16 mouse cellular contexts compared by ENCODE assay signal in genomic region chr3:59234878-59235277, GRCm38 (mm10). TPM values are rescaled to one million over a fixed set of nuclear protein-coding genes. Genes with fewer than 3 reads are reported as not detected.
DNase-seq lines count a peak whose midpoint lies in the region; ATAC-seq and TF ChIP-seq lines count a peak whose summit lies in the region.
"Had no signal": no experiment of that assay in that cellular context is flagged by ENCODE, and none has a peak within 500 bp of the region (broad histone marks: within the 10 kb centered on the region; RNA-seq: fewer than 3 reads in every experiment).

No protein-coding gene starts in this region.

- no peak overlapping the region for H3K4me2 ChIP-seq in lung, postnatal 0 days (replicated peaks; ENCODE audit: low read depth, low read length)
- H3K4me2 ChIP-seq in midbrain, embryonic 13.5 days (replicated peaks): no peak overlapping the region
- H3K4me2 ChIP-seq: heart, embryonic 15.5 days; kidney, embryonic 15.5 days; neural tube, embryonic 15.5 days had no signal

- no peaks in the 10 kb centered on the region for H3K36me3 ChIP-seq in lung, postnatal 0 days (ENCODE audit: insufficient read depth, low read length)
- H3K36me3 ChIP-seq in midbrain, embryonic 13.5 days: no peaks in the 10 kb centered on the region
- H3K36me3 ChIP-seq: heart, embryonic 15.5 days; kidney, embryonic 15.5 days had no signal

- H3K9me3 ChIP-seq in lung, postnatal 0 days (ENCODE audit: low read length): no peaks in the 10 kb centered on the region
- no peaks in the 10 kb centered on the region for H3K9me3 ChIP-seq in midbrain, embryonic 13.5 days
- H3K9me3 ChIP-seq: heart, embryonic 15.5 days; kidney, embryonic 15.5 days; neural tube, embryonic 15.5 days had no signal

- H3K27ac ChIP-seq in lung, postnatal 0 days (ENCODE audit: low read length): no peak overlapping the region
- no peak overlapping the region for H3K27ac ChIP-seq in midbrain, embryonic 13.5 days
- H3K27ac ChIP-seq: heart, embryonic 15.5 days; kidney, embryonic 15.5 days; liver, embryonic 14.5 days; neural tube, embryonic 15.5 days had no signal

- no peak overlapping the region for H3K9ac ChIP-seq in lung, postnatal 0 days (replicated peaks; ENCODE audit: low read depth)
- H3K9ac ChIP-seq in midbrain, embryonic 13.5 days (replicated peaks): no peak overlapping the region
- H3K9ac ChIP-seq: heart, embryonic 15.5 days; kidney, embryonic 15.5 days; liver, embryonic 14.5 days; neural tube, embryonic 15.5 days had no signal

- DNase-seq in lung, postnatal 0 days (ENCODE audit: low spot score): peak; percentile 6
- DNase-seq in lung, postnatal 14 days: no peak
- DNase-seq in induced T-regulatory cell, adult 2 months (ENCODE audit: low read depth): peak; percentile 32
- peak; percentile 43 to 67 for DNase-seq in thymus, adult 18-20 months
- DNase-seq in urinary bladder, postnatal 10 days (ENCODE audit: low spot score): no peak
- no peak for DNase-seq in frontal cortex, postnatal 36 days (ENCODE audit: low spot score in 2 of 2)
- DNase-seq: cerebellum, postnatal 10 days; gastrocnemius, postnatal 25 days; lung, postnatal 4 days had no signal

- no peak for TF ChIP-seq CTCF in lung, postnatal 0 days (IDR thresholded peaks at IDR 0.05)

- ATAC-seq in lung, postnatal 0 days: no peak
- no peak for ATAC-seq in midbrain, embryonic 13.5 days
- ATAC-seq: hindbrain, embryonic 16.5 days had no signal

- no peak for TF ChIP-seq EP300 in lung, postnatal 0 days (IDR thresholded peaks at IDR 0.05)

- no peaks in the 10 kb centered on the region; the same call in 1 of the 2 replicates for H3K4me1 ChIP-seq in lung, postnatal 0 days (ENCODE audit: insufficient read depth, low read depth, low read length)
- H3K4me1 ChIP-seq in midbrain, embryonic 13.5 days (replicated peaks): no peaks in the 10 kb centered on the region
- H3K4me1 ChIP-seq: kidney, embryonic 15.5 days; neural tube, embryonic 15.5 days had no signal

- 49% methylated on average over 5 of the region's 5 CpGs for WGBS in lung, postnatal 0 days
- WGBS in midbrain, embryonic 13.5 days: 81% methylated on average over 5 of the region's 5 CpGs

- H3K27me3 ChIP-seq in lung, postnatal 0 days (replicated peaks; ENCODE audit: insufficient read depth, low read length): no peaks in the 10 kb centered on the region
- H3K27me3 ChIP-seq in midbrain, embryonic 13.5 days: no peaks in the 10 kb centered on the region
- H3K27me3 ChIP-seq: heart, embryonic 15.5 days; kidney, embryonic 15.5 days; neural tube, embryonic 15.5 days had no signal

- H3K4me3 ChIP-seq in lung, postnatal 0 days (ENCODE audit: low read depth, low read length): no peak overlapping the region
- H3K4me3 ChIP-seq in midbrain, embryonic 13.5 days (replicated peaks): no peak overlapping the region
- H3K4me3 ChIP-seq: heart, embryonic 15.5 days; kidney, embryonic 15.5 days; neural tube, embryonic 15.5 days had no signal

RNA-seq across cellular contexts. Expression of gene P2ry13, which starts 24.2 kb away (rescaled TPM):
- 2.6 and 2.7 TPM in 2 replicates for polyA plus RNA-seq in lung, postnatal 0 days (2015; fragmentation: Nextera tagmentation; extraction: Ambion mirVana)
- 0.97 and 1.2 TPM in 2 replicates for polyA plus RNA-seq in midbrain, embryonic 13.5 days (2015; fragmentation: Nextera tagmentation; extraction: Ambion mirVana)

RNA-seq across cellular contexts. Expression of gene P2ry12, which starts 27.8 kb away (rescaled TPM):
- 3.8 and 4.6 TPM in 2 replicates for polyA plus RNA-seq in lung, postnatal 0 days (2015; fragmentation: Nextera tagmentation; extraction: Ambion mirVana)
- polyA plus RNA-seq in midbrain, embryonic 13.5 days (2015; fragmentation: Nextera tagmentation; extraction: Ambion mirVana): 5.9 and 6.4 TPM in 2 replicates

RNA-seq across cellular contexts. Expression of gene Gpr87, which starts 40.0 kb away (rescaled TPM):
- polyA plus RNA-seq in lung, postnatal 0 days (2015; fragmentation: Nextera tagmentation; extraction: Ambion mirVana): not detected in 2 replicates
- polyA plus RNA-seq in midbrain, embryonic 13.5 days (2015; fragmentation: Nextera tagmentation; extraction: Ambion mirVana): 0.19 TPM in 1 of 2 replicates, not detected in the other
- polyA plus RNA-seq: kidney, embryonic 15.5 days; liver, embryonic 14.5 days; midbrain, postnatal 0 days had no signal

Comparison
In these comparisons a context has a peak if more than half of its experiments do, and no peak if none do; other contexts are left out.
1. DNase-seq: peak in lung, postnatal 0 days (single experiment), induced T-regulatory cell, adult 2 months (single experiment) and thymus, adult 18-20 months (2 of 2); none in lung, postnatal 14 days (single experiment), urinary bladder, postnatal 10 days (single experiment) and frontal cortex, postnatal 36 days (0 of 2).